Mouse (Mus musculus) bone marrow, adult 2 months (tissue): ENCODE measurements around the gene Gm28308.

Source experiments
- CTCF ChIP-seq: fragments of 200-500 bp; IDR thresholded peaks from 2 replicates; pipeline ENCODE4 v1.5.1; 2011; ENCODE audit warnings: low read length, control low read depth; ENCODE audit not compliant: control insufficient read depth, insufficient read depth
- POLR2A ChIP-seq: fragments of 200-500 bp; IDR thresholded peaks from 2 replicates; pipeline ENCODE4 v1.6.1; 2011; ENCODE audit warnings: low read depth, mild to moderate bottlenecking, control low read depth, low read length, borderline replicate concordance; ENCODE audit not compliant: control insufficient read depth

- TF ChIP-seq POLR2A (no peak), CTCF (no peak)
Observed at GRCm38 (mm10) chr6:52171938-52172337, 41.2 kb downstream of the Gm28308 start.
